Mouse (Mus musculus): ENCODE measurements around the gene Adprm.

The Adprm gene

GRCm38 (mm10) chr11:67022354-67023115 is 29.9 kb downstream of the Adprm start:
- no peak for DNase-seq

DNA sequence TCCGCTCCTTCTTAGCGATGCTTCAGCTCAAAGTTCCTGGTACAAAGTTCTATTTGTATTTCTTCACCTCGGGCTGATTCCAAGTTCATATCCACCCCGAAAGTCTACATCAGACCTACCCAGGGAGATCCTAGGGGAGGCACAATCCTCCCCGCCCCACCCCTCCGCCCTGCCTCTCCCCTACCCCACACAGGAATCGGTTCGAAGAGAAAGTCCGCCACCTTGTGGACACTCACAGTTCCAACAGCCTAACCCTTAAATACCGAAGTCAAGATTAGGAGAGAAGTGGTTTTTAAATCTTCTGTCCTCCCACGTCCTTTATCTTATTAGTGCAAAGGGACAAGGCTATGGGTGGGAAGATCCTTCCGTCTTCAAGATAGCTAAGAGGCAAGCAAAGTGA is 31.4 kb downstream of the Adprm start:
- DNase-seq, result peak; percentile 50

DNA sequence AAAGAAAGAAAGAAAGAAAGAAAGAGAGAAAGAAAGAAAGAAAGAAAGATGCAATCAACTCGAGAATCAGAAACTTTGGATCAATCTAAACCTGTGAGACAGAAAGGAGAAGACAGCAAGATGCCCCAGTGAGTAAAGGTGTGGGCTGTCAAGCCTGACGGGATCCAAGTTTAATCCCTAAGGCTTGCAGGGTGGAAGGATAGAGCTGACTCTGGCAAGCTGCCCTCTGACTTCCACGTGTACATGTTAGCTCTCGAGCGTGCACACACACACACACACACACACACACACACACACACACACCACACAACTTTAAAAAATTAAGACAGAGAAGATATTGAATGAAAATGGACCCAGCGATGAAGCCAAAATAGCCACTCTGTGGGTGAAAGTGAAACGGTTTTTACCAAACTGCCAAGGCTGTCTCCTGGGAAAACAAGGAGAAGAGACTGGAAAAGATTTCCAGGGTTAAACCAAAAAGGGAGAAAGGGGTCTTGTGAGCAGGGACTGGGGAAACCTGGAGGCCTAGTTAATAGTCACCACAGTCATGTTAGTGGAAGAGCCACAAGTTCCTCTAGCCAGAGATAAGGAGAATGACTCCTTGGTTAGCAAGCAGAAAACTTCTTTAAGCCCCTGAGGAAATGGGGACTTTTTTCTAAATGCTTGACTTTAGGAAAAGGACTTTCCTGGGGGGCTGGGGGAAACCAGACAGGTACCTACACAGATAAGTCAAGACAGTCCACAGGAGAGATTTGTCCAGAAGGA is 32.5 kb downstream of the Adprm start:
- no peak for DNase-seq

- DNase-seq, result no peak
Observed at GRCm38 (mm10) chr11:67017801-67018591, 34.4 kb downstream of the Adprm start.

DNA sequence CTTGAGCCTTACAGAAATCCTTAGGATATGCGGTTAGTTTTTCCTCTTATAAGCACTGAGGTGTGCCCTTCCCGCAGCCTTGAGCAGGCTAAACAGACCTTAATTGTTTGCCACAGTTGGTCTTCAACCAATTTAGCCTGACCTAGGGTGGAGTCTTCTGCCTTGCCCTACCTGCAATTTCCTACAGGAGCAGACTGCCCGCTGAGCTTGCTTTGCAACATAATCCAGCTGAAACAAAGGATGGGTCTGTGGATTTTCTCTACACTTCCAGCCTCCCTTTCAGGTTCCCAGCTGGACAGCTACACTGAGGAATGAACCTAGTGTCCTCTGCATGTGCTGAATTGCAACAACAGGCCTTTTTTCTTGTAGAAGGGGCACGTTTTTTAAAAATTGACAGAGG is 40.8 kb downstream of the Adprm start:
- DNase-seq, result no peak

DNA sequence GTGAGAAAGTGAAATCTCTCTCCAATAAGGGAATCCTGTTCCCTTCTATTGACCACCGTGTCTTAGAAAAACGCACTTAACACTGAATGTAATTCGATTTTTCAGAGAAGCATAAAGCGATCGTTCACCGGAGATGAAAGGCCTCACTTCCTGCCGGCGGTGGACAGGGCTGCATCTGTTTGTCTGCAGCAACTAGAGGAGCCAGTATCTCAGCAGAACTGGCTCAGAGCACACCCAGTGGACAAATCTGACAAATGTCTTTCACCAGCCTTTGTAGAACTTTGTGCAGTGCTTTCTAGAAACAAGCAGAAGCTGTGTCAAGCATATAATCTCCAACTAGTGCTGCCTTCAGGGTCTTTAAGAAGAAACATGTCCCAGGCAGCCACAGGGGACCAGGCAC is 42.0 kb downstream of the Adprm start:
- DNase-seq, result no peak

GRCm38 (mm10) chr11:67008528-67008927 is 43.9 kb downstream of the Adprm start:
- DNase-seq, result no peak

DNA sequence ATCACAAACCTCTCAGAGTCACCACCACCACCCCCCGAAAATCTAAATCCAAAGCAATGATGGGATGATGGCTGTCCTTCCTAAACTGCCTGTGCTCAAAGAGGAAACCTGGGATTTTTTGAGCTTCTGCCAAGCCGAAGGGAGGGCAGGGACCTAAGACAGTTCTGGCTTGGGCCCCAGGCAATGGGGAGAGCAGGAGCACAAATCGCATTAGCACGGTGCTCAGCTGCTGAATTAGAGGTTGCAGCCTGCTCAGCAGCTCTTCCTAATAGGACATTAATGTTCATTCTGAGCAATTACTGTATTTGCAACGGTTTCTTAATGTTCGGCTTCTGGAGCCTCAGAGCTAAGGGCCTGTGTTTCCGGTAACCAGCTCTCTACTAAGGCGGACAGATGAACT is 44.4 kb downstream of the Adprm start:
- no peak for DNase-seq

- DNase-seq, result no peak
Observed at GRCm38 (mm10) chr11:67002911-67003310, 49.5 kb downstream of the Adprm start.

DNA sequence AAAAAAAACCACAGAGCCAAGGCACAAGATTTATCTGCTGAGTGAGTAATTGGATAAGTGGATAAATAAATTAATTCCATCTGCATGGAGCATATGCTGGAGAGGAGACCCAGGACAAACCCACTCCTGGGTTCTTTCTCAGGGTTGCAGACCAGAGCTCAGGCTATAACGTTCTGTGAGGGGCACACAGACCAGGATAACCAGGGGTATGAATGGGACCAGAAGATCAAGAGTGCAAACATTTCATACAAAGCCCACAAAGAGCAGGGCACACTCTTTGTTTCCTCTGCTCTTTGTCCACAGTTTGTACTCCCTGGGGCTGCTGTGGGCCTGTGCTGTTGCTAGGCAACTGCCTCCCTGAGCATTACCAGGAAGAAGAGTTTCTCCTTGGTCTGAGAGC is 50.7 kb downstream of the Adprm start:
- DNase-seq, result no peak

DNA sequence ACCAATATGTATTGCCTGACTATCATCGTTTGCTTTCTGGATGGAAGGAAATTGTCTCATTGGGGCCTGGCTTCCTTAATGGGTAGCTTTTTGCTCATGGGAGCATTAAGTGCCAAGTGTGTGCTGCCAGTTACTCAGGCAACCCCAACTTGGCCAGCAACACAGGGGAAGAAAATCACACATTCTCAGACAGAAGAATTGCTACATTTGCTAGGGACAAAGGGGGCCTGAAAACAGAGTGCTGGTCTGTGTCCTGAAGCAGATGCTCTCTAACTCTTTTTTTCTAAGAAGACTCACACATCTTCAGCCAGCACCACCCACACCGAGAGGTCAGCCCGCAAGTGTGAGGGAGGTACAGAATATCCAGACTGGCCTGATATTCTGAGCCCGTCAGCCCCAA is 51.7 kb downstream of the Adprm start:
- no peak for DNase-seq

- peak; percentile 65 for DNase-seq
Observed at GRCm38 (mm10) chr11:66998467-66999403, 53.7 kb downstream of the Adprm start.

DNA sequence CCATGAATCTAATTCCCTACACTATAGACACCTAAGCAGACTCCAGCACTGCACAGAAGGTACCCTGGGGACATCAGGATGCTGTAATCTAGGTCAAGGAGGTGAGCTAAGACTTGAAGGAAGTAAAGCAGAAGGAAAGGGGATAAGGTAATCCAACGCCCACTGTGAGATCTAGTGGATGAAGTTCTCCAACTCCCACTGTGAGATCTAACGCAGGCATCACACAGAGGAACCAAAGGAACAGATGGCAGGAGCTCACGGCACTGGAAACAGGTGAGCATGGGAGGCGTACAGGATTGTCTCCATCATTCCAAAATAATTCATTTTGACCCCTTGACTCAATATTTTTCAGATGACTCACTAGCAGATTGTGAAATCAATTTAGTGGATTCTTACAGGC is 55.9 kb downstream of the Adprm start:
- DNase-seq, result peak; percentile 59

DNA sequence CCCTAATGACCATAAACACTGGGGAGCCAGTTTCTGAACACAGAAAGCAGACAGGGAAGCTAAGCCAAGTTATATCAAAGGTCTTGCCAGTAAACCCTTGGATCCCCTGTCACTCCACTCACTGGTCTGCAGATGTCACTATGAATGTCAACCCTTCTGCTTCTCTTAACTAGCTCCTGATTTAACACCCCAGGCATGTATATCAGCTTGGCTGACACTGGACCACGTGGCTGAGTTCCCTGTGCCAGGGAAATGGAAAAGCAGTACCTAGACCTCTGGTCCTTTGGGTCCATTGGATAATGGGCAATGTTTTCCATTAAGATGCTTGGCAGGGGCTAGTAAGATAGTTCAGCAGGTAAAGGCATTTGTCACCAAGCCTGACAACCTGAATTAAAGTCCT is 58.7 kb downstream of the Adprm start:
- DNase-seq, result no peak

GRCm38 (mm10) chr11:66992150-66992549 is 60.2 kb downstream of the Adprm start:
- no peak for DNase-seq

Measured in cerebellum, adult 9-11 months (tissue).